Mouse (Mus musculus) cerebellum, adult 8-10 months (tissue): ENCODE measurements around the gene Echs1.

Source experiments
- DNase-seq: peaks from one replicate; pipeline ENCODE4 v3.0.0; 2022

Echs1 gene

GRCm38 (mm10) chr7:140060936-140061831, 55.1 kb downstream of the Echs1 start:
- DNase-seq = no peak

DNA sequence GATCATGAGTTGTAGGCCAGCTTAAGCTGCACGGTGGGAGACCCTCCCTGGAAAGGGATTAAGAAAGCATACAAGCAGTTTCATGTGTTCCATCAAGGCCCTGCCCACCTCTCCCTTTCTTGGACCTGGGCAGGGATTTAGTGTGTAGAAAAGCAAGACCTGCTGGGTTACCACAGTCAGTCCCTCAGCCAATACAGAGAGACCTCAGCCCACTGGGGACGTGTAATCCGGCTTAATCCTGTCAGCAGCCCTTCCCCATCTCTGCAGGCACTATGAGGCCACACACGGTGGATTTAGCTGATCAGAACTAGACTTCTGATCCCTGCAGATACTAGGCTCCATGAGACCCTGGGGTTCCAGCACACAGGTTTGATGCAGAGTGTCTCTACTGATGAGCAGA, 56.7 kb downstream of the Echs1 start:
- no peak for DNase-seq

DNA sequence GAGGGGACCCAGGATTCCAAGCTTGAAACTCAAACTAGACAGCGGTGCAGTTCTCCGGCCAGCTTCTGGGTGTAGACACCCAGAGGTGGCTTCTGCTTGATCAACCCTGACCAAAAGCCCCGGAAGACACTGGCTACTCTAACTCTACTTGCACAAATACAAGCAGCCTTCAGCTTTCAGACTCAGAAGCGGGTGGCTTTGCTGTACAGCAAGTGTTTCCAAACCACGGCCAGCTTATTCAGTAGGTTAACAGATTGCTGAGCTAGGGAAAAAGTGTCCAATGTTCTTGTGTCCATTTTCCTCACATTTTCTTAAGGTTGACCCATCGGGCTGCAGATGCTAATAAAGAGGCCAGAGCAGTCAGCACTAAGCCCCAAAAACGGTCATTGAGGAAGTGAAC, 57.7 kb downstream of the Echs1 start:
- DNase-seq = no peak

GRCm38 (mm10) chr7:140057413-140058407, 58.6 kb downstream of the Echs1 start:
- no peak for DNase-seq
